Mouse (Mus musculus): ENCODE measurements at regions not wholly inside any gene's neighbourhood (a gene's known extent, or its start where the extent isn't known, plus 50 kb on each side); places are given as distances from the start of the nearest gene placed in this dataset.

GRCm38 (mm10) chr8:18536059-18536458, 442.0 kb downstream of the Defb40 start:
- H3K4me2 ChIP-seq (ENCODE audit: low read depth, low read length, poor library complexity, severe bottlenecking) = no peak overlapping the region
- H3K27ac ChIP-seq (ENCODE audit: low read depth, low read length) = no peak overlapping the region
- TF ChIP-seq CTCF (IDR thresholded peaks at IDR 0.05) = no peak
- no peaks in the 10 kb centered on the region for H3K4me1 ChIP-seq (ENCODE audit: insufficient read depth, low read length)
- no peaks in the 10 kb centered on the region for H3K27me3 ChIP-seq (ENCODE audit: insufficient read depth, low read length)
- H3K9me3 ChIP-seq (ENCODE audit: low read length) = no peaks in the 10 kb centered on the region
- no peaks in the 10 kb centered on the region for H3K36me3 ChIP-seq (ENCODE audit: insufficient read depth, low read length)
- ATAC-seq (ENCODE audit: low FRiP score) (no peak), DNase-seq (ENCODE audit: low spot score) (no peak)
- H3K4me3 ChIP-seq (ENCODE audit: low read depth, low read length) = no peak overlapping the region
- WGBS = 84% methylated on average over 2 of the region's 2 CpGs
- no peak overlapping the region for H3K9ac ChIP-seq (replicated peaks; ENCODE audit: low read length, poor library complexity, severe bottlenecking)

DNA sequence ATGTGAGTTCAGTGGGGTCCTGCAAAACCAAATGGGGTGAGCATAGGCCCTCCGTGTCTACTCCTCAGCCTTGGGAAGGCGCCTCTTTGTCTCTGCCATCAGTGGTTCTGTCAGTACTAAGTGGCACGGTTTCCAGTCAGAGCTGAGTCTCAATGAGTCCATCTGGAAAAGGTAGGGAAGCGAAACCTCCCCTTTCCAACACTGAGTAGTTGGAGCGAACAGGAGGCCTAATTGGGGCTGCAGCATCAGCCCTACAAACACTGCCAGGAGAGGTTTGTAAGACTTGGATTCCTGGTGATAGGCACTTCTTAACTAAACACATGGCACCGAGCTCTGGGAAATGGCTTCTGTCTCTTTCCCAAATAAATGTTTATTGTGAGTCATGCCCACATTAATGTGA, 449.9 kb downstream of the Defb40 start:
- Histone ChIP-seq H3K4me2 (ENCODE audit: low read depth, low read length, poor library complexity, severe bottlenecking) (no peak overlapping the region), H3K36me3 (ENCODE audit: insufficient read depth, low read length) (no peaks in the 10 kb centered on the region), H3K9me3 (ENCODE audit: low read length) (no peaks in the 10 kb centered on the region), H3K27me3 (ENCODE audit: insufficient read depth, low read length) (no peaks in the 10 kb centered on the region), H3K4me1 (ENCODE audit: insufficient read depth, low read length) (no peaks in the 10 kb centered on the region), H3K9ac (replicated peaks; ENCODE audit: low read length, poor library complexity, severe bottlenecking) (no peak overlapping the region), H3K27ac (ENCODE audit: low read depth, low read length) (no peak overlapping the region), H3K4me3 (ENCODE audit: low read depth, low read length) (no peak overlapping the region)
- ATAC-seq (ENCODE audit: low FRiP score) (no peak), DNase-seq (ENCODE audit: low spot score) (no peak)
- no peak for TF ChIP-seq CTCF (IDR thresholded peaks at IDR 0.05)
- WGBS = 92% methylated on average over 6 of the region's 6 CpGs

DNA sequence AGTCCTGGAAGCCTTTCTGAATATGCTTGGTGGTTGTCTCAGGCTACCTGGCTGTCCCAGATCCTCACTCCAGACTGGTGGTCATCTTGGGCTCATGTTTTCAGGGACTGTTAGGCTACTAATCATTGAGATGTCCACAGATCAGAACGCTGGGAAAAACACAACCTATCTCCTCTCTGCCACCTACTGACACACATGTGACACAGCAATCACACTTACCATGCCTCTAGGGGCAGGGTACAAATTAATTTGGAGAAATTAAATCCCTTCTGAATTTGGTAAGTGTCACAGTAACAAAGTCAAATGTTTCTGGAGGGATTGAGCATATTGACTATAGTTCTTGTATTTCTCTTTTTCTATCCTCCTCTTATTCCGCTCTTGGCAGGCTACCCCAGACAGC, 465.6 kb downstream of the Defb40 start:
- H3K36me3 ChIP-seq (ENCODE audit: insufficient read depth, low read length) = no peaks in the 10 kb centered on the region
- ATAC-seq (ENCODE audit: low FRiP score) (no peak), DNase-seq (ENCODE audit: low spot score) (no peak)
- H3K27ac ChIP-seq (ENCODE audit: low read depth, low read length) = no peak overlapping the region
- H3K4me3 ChIP-seq (ENCODE audit: low read depth, low read length) = no peak overlapping the region
- no peaks in the 10 kb centered on the region for H3K9me3 ChIP-seq (ENCODE audit: low read length)
- no peaks in the 10 kb centered on the region for H3K27me3 ChIP-seq (ENCODE audit: insufficient read depth, low read length)
- no peak overlapping the region for H3K4me2 ChIP-seq (ENCODE audit: low read depth, low read length, poor library complexity, severe bottlenecking)
- no peak for TF ChIP-seq CTCF (IDR thresholded peaks at IDR 0.05)
- H3K4me1 ChIP-seq (ENCODE audit: insufficient read depth, low read length) = no peaks in the 10 kb centered on the region
- 58% methylated on average over 2 of the region's 2 CpGs for WGBS
- H3K9ac ChIP-seq (replicated peaks; ENCODE audit: low read length, poor library complexity, severe bottlenecking) = no peak overlapping the region

DNA sequence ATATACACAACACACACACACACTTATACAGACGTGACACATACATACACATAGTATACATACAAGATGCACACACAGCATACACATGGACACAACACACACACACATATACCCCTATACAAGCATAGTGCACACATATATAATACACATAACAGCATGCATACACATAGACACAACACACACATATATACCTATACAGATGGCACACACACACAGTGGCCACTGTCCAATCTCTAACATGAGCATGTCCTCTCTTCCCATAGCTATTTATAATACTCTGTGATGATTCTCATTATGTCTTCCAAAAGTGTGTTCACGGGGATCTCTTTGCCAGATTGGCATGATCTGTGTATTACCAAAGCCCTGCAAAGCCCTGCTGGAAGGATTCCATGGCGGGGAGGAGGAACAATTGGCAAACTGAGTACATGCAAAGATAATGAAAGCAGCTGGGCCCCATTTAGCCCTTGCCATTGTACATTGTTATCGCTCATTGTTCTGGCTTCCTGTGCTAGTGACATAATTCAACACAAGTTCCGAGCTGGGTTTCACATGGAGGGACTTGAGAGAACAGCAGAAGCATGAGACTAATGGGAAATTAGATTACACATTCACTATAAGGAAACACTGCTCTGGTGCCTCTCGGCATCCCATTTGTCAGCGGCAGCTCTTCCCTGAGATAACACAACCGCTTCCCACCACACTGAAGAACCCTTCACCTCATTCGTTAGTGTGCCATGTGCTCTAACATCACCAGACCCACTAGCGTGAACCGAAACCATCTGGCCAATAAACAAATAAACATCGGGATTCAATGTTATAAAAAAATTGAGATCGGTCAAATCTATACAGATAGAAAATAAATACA, 471.7 kb downstream of the Defb40 start:
- Histone ChIP-seq H3K9ac (replicated peaks; ENCODE audit: low read length, poor library complexity, severe bottlenecking) (no peak overlapping the region), H3K4me1 (ENCODE audit: insufficient read depth, low read length) (no peaks in the 10 kb centered on the region), H3K36me3 (ENCODE audit: insufficient read depth, low read length) (no peaks in the 10 kb centered on the region), H3K4me2 (ENCODE audit: low read depth, low read length, poor library complexity, severe bottlenecking) (no peak overlapping the region), H3K4me3 (ENCODE audit: low read depth, low read length) (no peak overlapping the region), H3K27ac (ENCODE audit: low read depth, low read length) (no peak overlapping the region), H3K27me3 (ENCODE audit: insufficient read depth, low read length) (no peaks in the 10 kb centered on the region), H3K9me3 (ENCODE audit: low read length) (no peaks in the 10 kb centered on the region)
- peak; percentile 35 for DNase-seq (ENCODE audit: low spot score)
- no peak for ATAC-seq (ENCODE audit: low FRiP score)
- 82% methylated on average over 13 of the region's 13 CpGs for WGBS
- TF ChIP-seq CTCF (IDR thresholded peaks at IDR 0.05) = no peak

GRCm38 (mm10) chr8:18490620-18491019, 487.4 kb downstream of the Defb40 start:
- H3K4me3 ChIP-seq (ENCODE audit: low read depth, low read length) = no peak overlapping the region
- 85% methylated on average over 5 of the region's 5 CpGs for WGBS
- H3K27me3 ChIP-seq (ENCODE audit: insufficient read depth, low read length) = no peaks in the 10 kb centered on the region
- no peak overlapping the region for H3K27ac ChIP-seq (ENCODE audit: low read depth, low read length)
- no peaks in the 10 kb centered on the region for H3K36me3 ChIP-seq (ENCODE audit: insufficient read depth, low read length)
- H3K4me1 ChIP-seq (ENCODE audit: insufficient read depth, low read length) = no peaks in the 10 kb centered on the region
- H3K9ac ChIP-seq (replicated peaks; ENCODE audit: low read length, poor library complexity, severe bottlenecking) = no peak overlapping the region
- no peak overlapping the region for H3K4me2 ChIP-seq (ENCODE audit: low read depth, low read length, poor library complexity, severe bottlenecking)
- TF ChIP-seq CTCF (IDR thresholded peaks at IDR 0.05) = no peak
- no peaks in the 10 kb centered on the region for H3K9me3 ChIP-seq (ENCODE audit: low read length)
- no peak for DNase-seq (ENCODE audit: low spot score)
- no peak for ATAC-seq (ENCODE audit: low FRiP score)

DNA sequence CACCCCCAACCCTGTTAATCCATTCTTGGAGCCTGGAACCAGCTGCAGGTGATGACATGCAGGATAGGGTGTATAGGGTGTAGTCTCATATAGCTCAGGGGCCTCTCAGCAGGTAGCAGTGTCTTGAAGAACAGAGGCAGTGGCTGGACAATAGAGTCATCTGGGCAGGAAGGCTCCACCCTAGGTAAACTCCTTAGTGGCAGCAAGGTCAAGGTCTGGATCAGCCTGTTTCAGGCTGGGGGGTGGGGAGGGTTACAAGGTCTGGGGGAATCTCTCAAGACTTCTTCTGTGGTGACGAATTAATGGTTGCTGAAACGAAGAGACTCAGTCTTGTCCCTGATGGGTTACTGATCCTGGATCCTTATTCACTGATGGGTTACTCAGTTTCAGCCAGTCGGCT, 498.0 kb downstream of the Defb40 start:
- no peaks in the 10 kb centered on the region for H3K4me1 ChIP-seq (ENCODE audit: insufficient read depth, low read length)
- DNase-seq (ENCODE audit: low spot score) = no peak
- WGBS = 85% methylated on average over 3 of the region's 3 CpGs
- no peaks in the 10 kb centered on the region for H3K9me3 ChIP-seq (ENCODE audit: low read length)
- no peak for TF ChIP-seq CTCF (IDR thresholded peaks at IDR 0.05)
- H3K9ac ChIP-seq (replicated peaks; ENCODE audit: low read length, poor library complexity, severe bottlenecking) = no peak overlapping the region
- no peaks in the 10 kb centered on the region for H3K36me3 ChIP-seq (ENCODE audit: insufficient read depth, low read length)
- H3K4me3 ChIP-seq (ENCODE audit: low read depth, low read length) = no peak overlapping the region
- no peak for ATAC-seq (ENCODE audit: low FRiP score)
- H3K4me2 ChIP-seq (ENCODE audit: low read depth, low read length, poor library complexity, severe bottlenecking) = no peak overlapping the region
- H3K27me3 ChIP-seq (ENCODE audit: insufficient read depth, low read length) = no peaks in the 10 kb centered on the region
- H3K27ac ChIP-seq (ENCODE audit: low read depth, low read length) = no peak overlapping the region
